23 mouse cellular contexts compared by ENCODE assay signal in the genomic region with DNA sequence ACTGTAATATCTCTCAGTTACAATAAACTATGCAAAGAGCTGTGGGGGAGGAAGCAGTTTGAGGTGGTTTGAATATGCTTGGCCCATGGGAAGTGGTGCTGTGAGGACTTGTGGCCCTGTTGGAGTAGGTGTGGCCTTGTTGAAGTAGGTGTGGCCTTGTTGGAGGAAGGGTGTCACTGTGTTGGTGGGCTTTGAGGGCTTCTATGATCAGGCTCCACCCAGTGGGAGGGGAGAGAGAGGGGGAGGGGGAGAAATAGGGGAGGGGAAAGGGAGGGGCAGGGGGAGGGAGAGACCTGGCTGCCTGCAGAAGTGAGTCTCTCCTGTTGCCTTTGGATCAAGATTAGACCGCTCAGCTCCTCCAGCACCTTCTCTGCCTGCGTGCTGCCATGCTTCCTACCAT. TPM values are rescaled to one million over a fixed set of nuclear protein-coding genes. Genes with fewer than 3 reads are reported as not detected.
DNase-seq lines count a peak whose midpoint lies in the region; TF ChIP-seq lines count a peak whose summit lies in the region.
"Had no signal": no experiment of that assay in that cellular context is flagged by ENCODE, and none has a peak within 500 bp of the region (broad histone marks: within the 10 kb centered on the region; RNA-seq: fewer than 3 reads in every experiment).

No protein-coding gene starts in this region.

- H3K79me2 ChIP-seq in heart, adult 2 months (replicated peaks; ENCODE audit: control insufficient read depth, insufficient read depth, low read length) = no peaks in the 10 kb centered on the region

- no peaks in the 10 kb centered on the region for H3K27me3 ChIP-seq in ES-Bruce4 (ENCODE audit: control insufficient read depth, insufficient read depth, low read length, poor library complexity, severe bottlenecking)
- H3K27me3 ChIP-seq in heart, adult 2 months (ENCODE audit: control insufficient read depth, insufficient read depth, low read length) = no peaks in the 10 kb centered on the region
- H3K27me3 ChIP-seq: embryonic facial prominence, embryonic 13.5 days; embryonic facial prominence, embryonic 15.5 days; forebrain, embryonic 12.5 days had no signal

- H3K27ac ChIP-seq in ES-Bruce4 (ENCODE audit: insufficient read depth, low read length) = no peak overlapping the region
- no peak overlapping the region for H3K27ac ChIP-seq in heart, adult 2 months
- H3K27ac ChIP-seq: embryonic facial prominence, embryonic 13.5 days; embryonic facial prominence, embryonic 15.5 days; forebrain, embryonic 10.5 days; forebrain, embryonic 12.5 days had no signal

- 0 out of 2 replicates have a peak, but pooled peaks cover under 1% of the 10 kb centered on the region for H3K9me3 ChIP-seq in ES-Bruce4 (replicated peaks; ENCODE audit: control insufficient read depth, insufficient read depth, low read length, poor library complexity, severe bottlenecking)
- H3K9me3 ChIP-seq: embryonic facial prominence, embryonic 13.5 days; embryonic facial prominence, embryonic 15.5 days; forebrain, embryonic 10.5 days; forebrain, embryonic 12.5 days; G1E had no signal

- no peak for TF ChIP-seq POLR2A in ES-Bruce4 (IDR thresholded peaks at IDR 0.05; ENCODE audit: insufficient read depth, low read length)
- TF ChIP-seq POLR2A in heart, adult 2 months (IDR thresholded peaks at IDR 0.05; ENCODE audit: insufficient read depth, low read depth, low read length) = no peak

- H3K4me1 ChIP-seq in ES-Bruce4 (ENCODE audit: control insufficient read depth, insufficient read depth, low read length) = no peaks in the 10 kb centered on the region
- no peaks in the 10 kb centered on the region for H3K4me1 ChIP-seq in heart, adult 2 months (ENCODE audit: control insufficient read depth, insufficient read depth, low read length)
- H3K4me1 ChIP-seq: forebrain, embryonic 12.5 days had no signal

- H3K36me3 ChIP-seq in ES-Bruce4 (ENCODE audit: control insufficient read depth, insufficient read depth, low read length, poor library complexity, severe bottlenecking) = no peaks in the 10 kb centered on the region
- no peaks in the 10 kb centered on the region for H3K36me3 ChIP-seq in heart, adult 2 months (ENCODE audit: control insufficient read depth, insufficient read depth, low read length)
- H3K36me3 ChIP-seq: embryonic facial prominence, embryonic 13.5 days; embryonic facial prominence, embryonic 15.5 days; forebrain, embryonic 10.5 days; forebrain, embryonic 12.5 days; G1E had no signal

- 91% methylated on average over 2 of the region's 2 CpGs for WGBS in heart, adult 2 months

- intact Hi-C loops in heart, adult 2 months (cut with DNase I) = no loop called here

- peak overlapping the region; percentile 30 for H3K4me3 ChIP-seq in ES-Bruce4 (ENCODE audit: low read depth, low read length)
- no peak overlapping the region for H3K4me3 ChIP-seq in heart, adult 2 months
- H3K4me3 ChIP-seq: embryonic facial prominence, embryonic 13.5 days; embryonic facial prominence, embryonic 15.5 days; erythroblast, embryonic 14.5 days; forebrain, embryonic 10.5 days; forebrain, embryonic 12.5 days had no signal

- TF ChIP-seq EP300 in ES-Bruce4 (IDR thresholded peaks at IDR 0.05; ENCODE audit: insufficient read depth, low read depth, low read length) = no peak
- no peak for TF ChIP-seq EP300 in heart, adult 2 months (IDR thresholded peaks at IDR 0.05; ENCODE audit: insufficient read depth, low read depth, low read length)

- no peak for TF ChIP-seq CTCF in ES-Bruce4 (IDR thresholded peaks at IDR 0.05; ENCODE audit: low read depth, low read length)
- TF ChIP-seq CTCF in heart, adult 2 months (IDR thresholded peaks at IDR 0.05) = no peak

- no peak overlapping the region for H3K9ac ChIP-seq in ES-Bruce4 (ENCODE audit: low read depth, poor library complexity, severe bottlenecking)
- H3K9ac ChIP-seq in heart, adult 2 months (ENCODE audit: low read depth, low read length) = no peak overlapping the region
- H3K9ac ChIP-seq: embryonic facial prominence, embryonic 13.5 days; embryonic facial prominence, embryonic 15.5 days; forebrain, embryonic 12.5 days had no signal

- DNase-seq in ES-CJ7 (ENCODE audit: low read depth, low spot score) = peak; percentile 74
- DNase-seq in R1 (ENCODE audit: low read depth, low spot score) = peak; percentile 86
- DNase-seq in ZHBTc4 (ENCODE audit: low read depth, low spot score) = peak; percentile 90
- no peak for DNase-seq in cerebellum, adult 18-20 months
- DNase-seq in heart, adult 2 months = no peak
- DNase-seq in MN1 (ENCODE audit: low spot score) = no peak
- DNase-seq: adrenal gland, adult 8-10 months; adrenal gland, postnatal 14 days; adrenal gland, postnatal 36 days; cerebellum, adult 11-12 months; cerebellum, adult 8-10 months; cerebellum, adult 9-11 months; cerebellum, postnatal 14 days; cerebellum, postnatal 36 days; embryo, embryonic 11 days had no signal

RNA-seq across cellular contexts. Expression of gene Setd7, which starts 40.8 kb away (rescaled TPM):
- 46.1 and 48.1 TPM in 2 replicates for polyA plus RNA-seq in ES-Bruce4 (2011; ENCODE audit: insufficient read depth, insufficient read length, low read depth, missing spikeins)
- total RNA-seq in heart, adult 2 months (2021) = 10 to 100 TPM; 51.0 to 68.2 TPM
- 21.6 and 36.6 TPM in 2 replicates for polyA plus RNA-seq in heart, adult 2 months (2012; rRNA removed)

RNA-seq across cellular contexts. Expression of gene Mgst2, which starts 58.7 kb away (rescaled TPM):
- 0.61 and 1.3 TPM in 2 replicates for polyA plus RNA-seq in ES-Bruce4 (2011; ENCODE audit: insufficient read depth, insufficient read length, low read depth, missing spikeins)
- total RNA-seq in heart, adult 2 months (2021) = under 1 TPM; 0.43 to 0.60 TPM
- 0.06 and 1.4 TPM in 2 replicates for polyA plus RNA-seq in heart, adult 2 months (2012; rRNA removed)
- polyA plus RNA-seq: erythroblast, embryonic 14.5 days; forebrain, embryonic 12.5 days; forebrain, embryonic 14.5 days had no signal

Comparison
In these comparisons a context has a peak if more than half of its experiments do, and no peak if none do; other contexts are left out.
1. DNase-seq: peak in ES-CJ7 (single experiment), R1 (single experiment) and ZHBTc4 (single experiment); none in cerebellum, adult 18-20 months (0 of 2), heart, adult 2 months (0 of 2) and MN1 (single experiment).